Mouse (Mus musculus) cerebellum, postnatal 4 days (tissue): ENCODE data around the gene Tac4.
A peak's percentile ranks its signal among the peaks of the same experiment; 100 is the strongest.

ENCODE experiments used
- DNase-seq, 2 experiments: peaks; one replicate each; pipeline ENCODE4 v3.0.0; 2022; ENCODE audit warnings: low spot score in 2 of 2, mixed read lengths in 1 of 2

Tac4 gene

DNA sequence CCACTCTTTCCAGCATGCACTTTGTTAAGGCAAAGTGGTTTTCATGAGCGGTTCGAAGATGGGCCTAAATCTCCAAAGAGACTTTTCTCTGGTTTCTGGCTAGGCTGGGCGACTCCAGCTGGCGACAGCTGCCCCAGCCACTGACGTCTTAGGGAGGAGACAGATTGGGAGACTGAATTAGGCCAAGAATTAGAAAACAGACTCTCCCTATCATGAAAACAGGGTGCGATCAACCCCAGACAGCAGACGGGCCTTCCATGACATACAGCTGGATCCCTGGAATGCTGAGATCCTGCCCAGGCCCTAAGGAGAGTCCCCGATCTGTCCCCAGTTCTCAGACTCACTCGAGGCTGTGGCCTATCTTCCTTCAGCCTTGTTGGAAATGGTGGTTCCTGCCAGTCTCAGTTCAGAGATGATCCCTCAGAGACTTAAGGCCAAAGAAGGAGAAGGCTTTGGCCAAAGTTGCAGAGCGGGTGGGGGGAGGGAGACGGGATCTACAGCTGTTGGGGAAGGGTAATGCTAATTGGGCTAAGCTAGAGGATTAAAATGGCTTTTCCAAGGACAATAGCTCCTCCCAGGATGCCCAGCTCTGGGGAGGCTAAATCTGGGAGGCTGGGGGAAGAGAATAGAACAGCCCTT, 2.6 kb downstream of the Tac4 start:
- DNase-seq: no peak

DNA sequence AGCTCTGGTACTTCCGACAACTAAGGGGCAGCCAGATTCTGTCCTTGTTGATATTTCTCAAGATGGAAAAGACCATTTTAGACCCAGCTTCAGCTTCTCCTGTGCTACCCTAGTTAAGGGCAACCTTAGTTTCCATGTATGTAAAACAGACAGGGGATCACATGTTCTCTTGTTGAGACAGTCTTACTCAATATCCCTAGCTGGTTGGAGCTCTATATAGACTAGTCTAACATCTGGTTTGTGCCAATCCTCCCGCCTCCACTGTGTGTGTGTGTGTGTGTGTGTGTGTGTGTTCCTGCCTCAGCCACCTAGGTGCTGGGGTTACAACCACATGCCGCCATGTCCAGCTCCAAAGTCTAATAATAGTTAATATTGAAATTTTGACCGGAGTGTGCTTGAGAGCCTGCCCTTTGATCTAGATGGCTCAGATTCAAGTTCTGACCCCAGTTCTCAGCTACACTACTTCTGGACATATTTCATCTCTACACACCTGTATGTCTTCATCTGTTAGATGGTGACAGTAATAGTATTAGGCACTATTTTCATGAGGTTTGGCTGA, 3.2 kb downstream of the Tac4 start:
- DNase-seq: no peak

DNA sequence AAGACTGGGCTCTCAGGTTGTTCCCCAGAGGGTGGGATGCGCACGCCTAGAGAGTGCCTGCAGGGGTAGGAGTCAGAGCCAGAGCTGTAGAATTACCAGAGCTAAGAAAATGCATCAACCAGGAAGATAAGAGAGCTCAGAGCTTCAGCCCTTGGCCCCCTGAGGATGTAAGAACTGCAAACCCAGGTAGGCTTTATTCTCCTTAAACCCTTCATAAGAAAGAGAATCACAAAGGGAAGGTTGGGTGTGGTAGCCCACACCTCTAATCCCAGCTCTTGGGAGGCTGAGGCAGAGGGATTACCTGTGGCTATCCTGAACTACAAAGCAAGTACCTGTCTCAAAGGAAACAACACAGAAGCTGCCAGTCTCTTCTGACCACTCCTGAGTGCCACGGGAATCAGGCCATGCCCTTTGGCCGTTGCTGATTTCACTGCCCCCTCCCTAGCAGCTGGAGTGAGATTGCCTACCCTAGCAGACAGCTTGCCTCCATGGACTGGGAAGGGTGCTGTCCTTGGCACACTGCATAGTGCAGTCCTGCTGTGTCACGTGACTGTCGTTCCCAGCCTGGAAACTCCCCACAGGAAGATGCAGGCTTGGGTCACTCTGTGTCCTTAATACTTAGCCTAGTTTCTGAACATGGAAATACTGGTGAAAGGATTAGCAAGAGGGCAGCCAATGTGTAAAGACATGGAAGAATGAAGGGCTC, 5.4 kb downstream of the Tac4 start:
- DNase-seq: no peak

DNA sequence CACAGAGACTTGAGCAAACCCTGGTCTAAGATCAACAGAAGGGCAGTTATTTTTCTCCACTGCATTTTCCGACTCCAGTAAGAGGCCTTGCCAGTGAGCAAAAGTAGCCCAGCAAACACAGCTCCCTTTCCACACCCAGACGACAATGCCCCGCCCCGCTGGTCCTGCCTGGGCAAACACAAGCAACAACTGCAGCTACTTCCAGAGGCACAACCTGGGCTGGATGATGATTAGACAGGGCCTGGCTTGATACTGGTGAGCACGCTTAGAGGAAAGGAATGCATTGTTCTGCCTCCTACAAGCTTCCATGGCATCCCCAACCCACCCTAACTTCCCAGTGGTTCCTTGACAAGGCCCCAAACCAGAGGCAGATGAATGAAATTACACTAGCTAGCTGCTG, 12.3 kb downstream of the Tac4 start:
- no peak for DNase-seq

DNA sequence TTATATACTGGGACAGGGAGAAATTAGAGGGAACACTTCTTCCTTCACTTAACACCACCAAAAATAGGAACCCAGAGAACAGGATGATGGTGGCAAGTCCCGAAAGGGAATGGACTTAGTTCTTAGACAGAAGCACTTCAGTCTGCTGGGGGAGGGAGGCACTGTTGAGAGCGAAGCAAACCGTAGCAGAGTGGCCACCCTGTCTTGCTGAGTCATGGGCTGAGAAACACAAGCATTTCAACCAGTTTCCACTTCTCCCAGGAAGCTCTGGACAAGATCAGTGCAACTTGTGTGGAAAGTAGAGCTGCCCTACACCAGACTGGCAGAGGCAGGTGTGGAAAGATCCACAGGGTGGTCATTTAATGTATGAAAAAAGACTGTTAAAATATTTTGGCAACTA, 13.3 kb downstream of the Tac4 start:
- no peak for DNase-seq

DNA sequence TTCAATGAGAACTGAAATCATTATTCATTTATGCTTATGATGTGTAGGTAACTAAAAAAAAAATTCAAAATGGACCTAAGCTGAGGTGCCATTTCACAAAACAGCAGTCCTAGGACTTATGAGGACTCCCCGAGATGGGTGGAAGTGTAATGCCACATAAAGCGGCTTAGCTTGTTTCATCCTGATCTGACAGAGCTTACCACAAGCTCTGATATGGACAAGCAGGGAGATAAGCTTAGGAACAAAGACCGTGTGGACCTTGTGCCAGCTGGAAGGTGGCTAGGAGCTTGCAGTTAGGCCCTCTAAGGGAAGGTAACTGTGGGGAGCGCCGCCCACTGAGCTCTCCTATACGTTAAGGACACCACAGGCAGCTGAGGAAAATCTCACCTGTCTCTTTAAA, 14.7 kb downstream of the Tac4 start:
- DNase-seq: no peak

DNA sequence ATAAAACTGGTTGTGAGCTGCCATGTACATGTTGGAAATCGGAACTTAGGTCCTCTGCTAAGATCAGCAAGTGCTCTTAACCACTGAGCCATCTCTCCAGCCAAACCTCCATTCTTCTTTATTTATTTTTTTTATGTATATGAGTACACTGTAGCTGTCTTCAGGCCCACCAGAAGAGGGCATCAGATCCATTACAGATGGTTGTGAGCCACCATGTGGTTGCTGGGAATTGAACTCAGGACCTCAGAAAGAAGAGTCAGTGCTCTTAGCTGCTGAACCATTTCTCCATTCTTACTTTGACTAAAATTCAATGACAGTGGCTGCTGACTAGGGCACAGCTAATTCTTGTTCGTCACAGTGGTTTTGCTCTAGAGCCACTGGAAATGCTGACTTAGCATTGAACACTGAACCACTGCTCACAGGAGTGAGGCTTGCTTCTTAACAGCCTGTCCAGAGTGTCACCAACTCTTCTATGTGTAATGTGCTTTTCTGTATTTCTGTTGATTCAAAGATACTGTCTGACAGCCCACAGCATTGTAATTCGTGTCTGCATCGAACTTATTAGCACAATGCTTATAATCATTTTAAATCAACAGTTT, 17.8 kb downstream of the Tac4 start:
- no peak for DNase-seq

DNA sequence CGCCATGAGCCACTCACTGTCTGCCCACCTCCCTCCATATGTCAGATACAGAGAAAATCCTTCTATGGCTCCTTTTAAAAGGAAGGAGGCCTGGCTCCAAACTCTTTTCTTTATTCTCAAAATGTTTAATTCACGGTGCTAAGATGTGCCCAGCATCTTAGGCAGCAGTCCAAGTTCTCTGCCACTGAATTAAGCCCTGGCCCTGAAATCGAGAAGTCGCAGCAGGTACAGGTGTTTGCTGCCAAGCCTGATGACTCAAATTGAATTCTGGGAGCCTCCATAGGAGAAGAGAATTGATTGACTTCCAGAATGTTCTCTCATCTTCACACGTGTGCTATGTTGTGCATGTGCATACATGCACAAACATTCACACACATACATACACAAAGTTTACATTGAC, 21.0 kb downstream of the Tac4 start:
- no peak for DNase-seq

DNA sequence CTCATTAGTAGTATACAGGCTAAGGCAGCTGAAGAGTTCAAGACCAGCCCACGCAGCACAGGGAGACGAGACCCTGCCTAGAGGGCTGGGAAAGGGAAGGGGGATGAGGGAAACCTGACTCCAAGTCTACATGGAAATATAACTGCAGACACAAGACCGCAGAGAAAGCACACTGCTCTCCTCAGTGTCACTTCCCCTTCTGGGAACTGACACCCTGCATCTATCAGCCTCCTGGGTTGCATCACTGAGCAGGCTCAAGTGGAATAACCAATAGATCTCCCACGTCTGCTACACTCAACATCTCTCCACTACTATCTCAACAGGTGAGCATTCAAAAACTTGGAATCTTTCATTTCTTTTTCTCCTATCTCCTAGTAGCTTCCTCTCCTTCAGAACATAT, 30.7 kb downstream of the Tac4 start:
- no peak for DNase-seq

DNA sequence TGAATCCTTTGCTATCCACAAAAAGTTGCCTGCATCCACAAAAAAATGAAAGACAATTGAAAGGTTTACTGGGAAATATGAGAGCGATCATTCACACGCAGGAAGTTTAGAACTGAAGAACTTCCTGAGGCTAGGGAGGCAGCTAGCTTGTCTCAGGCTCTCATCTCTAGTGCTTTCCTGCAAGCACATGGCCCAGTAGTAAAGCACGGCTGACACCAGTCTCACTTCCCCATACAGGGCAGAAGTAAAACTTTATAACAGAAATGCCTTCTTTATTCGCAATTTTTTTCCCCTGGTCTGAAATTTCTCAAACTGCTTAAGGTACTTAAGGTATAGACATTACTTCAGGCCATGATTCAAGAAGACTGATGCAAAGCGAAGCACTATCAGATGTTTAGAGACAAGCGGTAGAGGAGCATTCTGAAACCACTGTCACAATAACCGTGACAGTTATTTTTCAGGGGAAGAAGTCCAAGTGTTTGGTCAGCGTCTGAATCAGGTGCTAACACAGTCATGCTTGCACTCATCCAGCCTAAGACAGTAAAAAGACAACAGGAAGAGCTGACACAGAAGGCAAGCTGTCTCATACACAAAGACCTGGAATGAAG, 31.8 kb downstream of the Tac4 start:
- no peak for DNase-seq

DNA sequence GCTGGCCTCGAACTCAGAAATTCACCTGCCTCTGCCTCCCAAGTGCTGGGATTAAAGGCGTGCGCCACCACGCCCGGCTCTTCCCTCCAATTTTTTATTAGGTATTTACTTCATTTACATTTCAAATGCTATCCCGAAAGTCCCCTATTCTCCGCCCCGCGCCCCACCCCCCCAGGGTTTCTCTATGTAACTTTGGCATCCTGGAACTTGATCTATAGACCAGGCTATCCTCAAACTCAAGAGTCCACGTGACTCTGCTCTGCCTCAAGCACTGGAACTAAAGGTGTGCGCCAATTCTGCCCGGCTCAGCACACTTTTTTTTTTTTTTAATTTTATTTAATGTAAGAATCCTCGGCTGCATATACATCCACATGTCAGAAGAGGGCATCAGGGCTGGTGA, 34.4 kb downstream of the Tac4 start:
- DNase-seq: no peak

DNA sequence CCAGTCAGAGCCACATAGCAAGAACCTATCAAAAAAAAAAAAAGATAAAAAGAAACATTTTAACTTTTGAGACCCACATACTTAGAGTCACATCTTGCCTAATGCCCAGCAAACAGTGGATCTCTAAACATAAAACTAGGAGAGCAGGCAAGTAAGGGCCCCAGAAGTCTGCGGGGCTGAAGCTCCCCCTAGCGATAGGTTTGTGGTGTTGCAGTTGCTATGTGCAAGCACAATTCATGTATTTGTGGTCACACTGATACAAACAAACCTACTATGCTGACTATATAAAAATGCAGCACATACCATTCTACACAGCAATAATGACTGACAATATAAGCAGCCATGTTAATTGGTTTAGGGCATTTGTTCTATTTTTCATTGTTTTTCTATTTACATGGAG, 36.8 kb downstream of the Tac4 start:
- no peak for DNase-seq

DNA sequence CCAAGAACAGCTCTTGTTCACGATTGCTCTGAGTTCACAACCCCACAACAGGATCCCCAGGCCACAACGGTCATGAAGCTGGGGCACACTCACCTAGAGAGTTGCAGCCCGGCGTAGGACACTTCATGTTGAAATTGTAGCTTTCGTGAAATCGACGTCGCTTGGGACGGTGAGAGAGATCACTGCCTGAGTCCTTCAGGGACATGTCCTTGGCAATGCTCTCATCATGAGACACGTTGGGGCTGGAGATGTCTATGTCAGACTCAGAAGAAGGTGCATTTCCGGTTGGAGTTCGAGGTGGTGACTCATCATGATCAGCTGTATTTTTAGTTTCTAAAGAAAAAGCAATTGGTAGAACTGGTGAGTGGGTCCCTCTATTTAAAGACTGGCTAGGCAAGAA, 38.6 kb downstream of the Tac4 start:
- DNase-seq: no peak

DNA sequence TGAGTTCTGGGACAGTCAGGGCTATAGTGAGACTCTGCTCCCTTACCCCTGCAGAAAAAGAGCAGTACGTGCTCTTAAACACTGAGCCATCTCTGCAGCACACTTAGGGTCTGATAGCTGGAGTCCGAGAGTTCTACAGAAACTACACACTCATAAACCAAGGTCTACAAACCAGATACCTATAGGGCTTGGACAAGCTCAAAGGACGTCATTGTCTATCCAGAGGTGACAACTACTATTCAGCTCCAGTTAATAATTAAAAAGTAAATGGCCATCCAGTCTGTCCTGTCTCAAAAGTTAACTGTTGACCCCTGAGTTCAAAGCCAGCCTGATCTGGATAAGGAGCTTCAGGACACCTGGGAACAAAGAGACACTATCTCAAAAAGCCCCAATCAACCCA, 40.4 kb downstream of the Tac4 start:
- DNase-seq: no peak

DNA sequence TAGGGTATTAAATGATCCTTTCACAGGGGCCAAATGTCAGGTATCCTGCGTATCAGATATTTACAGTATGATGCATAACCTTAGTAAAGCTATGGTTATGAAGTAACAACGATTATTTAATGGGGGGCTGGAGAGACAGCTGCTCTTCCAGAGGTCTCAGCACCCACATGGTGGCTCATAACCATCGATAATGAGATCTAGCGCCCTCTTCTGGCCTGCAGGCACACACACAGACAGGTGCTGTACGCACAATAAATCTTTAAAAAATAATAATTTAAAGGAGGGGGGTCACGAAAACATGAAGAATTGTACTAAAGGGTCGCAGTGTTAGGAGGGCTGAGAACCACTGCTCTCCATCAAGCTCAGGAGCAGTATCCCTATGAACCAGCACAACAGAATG, 44.3 kb downstream of the Tac4 start:
- no peak for DNase-seq

DNA sequence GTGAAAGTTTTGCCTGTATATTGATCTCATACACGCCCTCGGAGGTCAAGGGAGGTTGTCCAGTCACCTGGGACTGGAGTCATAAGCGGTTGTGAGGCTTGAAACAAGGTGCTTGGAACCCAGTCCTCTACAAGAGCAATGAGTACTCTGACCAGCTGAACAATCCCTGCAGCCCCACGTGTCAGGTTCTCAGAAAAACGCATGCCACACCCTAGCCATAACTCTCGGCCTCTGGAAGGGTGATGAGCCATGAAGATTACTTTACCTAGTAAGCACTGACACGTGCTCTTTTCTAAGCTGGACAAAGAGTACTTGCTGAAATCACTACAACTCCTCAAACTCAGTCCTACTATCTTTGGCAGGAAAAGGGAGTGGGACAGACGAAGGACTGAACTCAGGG, 46.2 kb downstream of the Tac4 start:
- no peak for DNase-seq

DNA sequence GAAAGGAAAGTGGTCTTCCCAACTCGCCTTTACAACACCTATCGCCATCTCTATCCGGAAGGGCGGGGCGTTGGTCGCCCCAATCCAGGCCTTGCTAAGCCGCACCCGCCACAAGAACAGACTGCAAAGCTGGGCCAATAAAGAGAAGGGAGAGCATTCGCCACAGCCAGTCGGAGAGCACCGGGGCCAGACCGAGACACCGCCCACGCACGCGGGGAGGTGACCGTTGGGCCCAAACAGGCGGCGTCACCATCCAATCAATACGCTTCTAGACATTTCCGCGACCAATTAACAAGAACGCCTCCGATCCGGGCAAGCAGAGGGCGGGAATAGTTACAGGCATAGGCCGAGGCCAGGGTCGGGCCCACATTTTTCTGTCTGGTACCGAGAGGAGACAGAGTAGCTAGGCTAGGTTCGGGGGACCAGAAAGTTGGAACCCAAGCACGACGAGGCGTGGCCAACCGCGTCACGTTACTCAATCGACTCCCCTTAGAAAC, 48.2 kb downstream of the Tac4 start:
- peak; percentile 81 to 94 for DNase-seq

DNA sequence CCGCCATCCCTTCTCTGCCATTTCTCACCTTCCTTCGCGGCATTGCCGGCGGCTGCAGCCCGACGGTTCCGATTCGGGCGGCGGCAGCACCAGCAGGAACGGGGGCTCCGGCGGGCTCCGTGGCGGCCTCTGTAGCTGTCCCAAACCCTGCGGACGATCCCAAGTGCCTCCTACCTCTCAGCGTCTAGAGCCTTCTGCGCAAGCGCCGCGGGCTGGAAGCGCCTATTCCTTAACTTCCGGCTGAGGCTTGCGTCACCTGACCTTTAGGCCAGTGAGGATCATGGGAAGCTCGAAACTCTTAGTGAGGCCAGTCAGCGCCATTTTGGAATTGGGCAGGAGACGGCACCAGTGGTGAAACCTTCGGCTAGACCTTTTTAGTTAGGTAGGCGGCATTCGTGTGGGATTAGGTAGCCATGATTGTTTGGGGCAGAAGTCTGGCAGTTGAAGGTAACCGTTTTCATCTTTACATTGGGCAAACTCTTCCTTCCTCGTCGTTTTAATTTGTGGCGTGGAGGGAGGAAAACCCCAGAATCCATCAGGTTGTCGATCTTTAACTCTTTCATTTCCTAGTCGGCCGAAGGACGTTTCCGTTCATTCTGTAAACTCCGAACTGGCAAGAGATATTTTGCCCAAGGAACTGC, 48.8 kb downstream of the Tac4 start, which contains the start of gene Kat7:
Gene Kat7 (minus strand): TSS at position 240 of the 641 bp plus-strand sequence.
- DNase-seq: peak; percentile 72 to 93

DNA sequence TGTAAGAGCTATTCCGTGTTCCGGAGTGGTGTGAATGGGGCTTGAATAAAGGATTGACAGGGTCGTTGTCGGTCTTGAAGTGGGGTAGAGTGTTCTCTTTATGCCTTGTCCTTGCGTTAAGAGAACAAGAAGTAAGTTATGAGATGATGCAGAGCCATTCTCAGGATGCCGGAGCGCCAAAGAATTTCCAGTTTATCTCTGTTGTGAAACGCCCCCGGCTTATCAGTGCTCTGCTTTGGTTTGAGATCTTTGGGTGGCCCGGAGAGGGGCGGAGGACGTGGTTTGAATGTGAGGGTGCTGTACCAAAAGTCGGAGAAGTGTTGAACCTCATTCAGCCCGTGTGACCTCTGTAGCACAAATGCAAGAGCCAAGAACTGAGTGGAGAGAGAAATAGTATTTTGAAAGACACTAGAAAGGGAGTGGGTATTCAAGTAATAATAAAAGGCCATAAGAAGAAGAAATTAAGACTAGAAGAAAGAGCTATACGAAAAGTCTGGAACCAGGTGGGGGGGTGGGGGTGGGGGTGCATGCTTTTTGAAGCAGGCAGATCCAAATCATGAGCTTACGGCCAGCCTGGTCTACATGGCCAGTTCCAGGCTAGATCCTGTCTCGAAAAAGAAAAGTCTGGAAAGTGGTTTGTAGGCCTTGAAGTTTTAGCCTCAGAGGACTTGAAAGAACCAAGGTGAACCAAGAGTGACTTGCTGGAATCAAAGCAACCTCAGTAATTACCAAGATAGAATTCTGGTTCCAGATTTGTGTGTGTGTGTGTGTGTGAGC, 49.5 kb downstream of the Tac4 start:
- peak in 1 of 2 experiments; percentile 19 for DNase-seq

DNA sequence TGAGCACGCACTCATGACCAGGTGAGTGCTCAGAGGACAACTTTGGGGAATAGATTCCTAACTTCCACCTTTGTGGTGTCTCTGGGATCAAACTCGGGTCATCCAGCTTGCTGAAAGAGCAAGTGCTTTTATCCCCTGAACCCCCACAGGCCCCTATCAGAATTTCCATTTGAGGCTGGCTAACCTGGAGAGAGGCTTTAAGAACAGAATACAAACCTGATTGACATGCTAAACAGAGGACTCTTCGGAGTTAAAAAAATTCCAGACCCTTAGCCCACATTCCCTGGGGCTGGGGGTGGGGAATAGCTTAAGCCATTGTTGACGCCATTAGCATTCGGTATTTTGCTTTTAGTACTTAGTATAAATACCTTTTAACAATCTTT, 50.1 kb downstream of the Tac4 start:
- no peak for DNase-seq
